Mouse (Mus musculus) lung, postnatal 0 days (tissue): ENCODE measurements at regions not wholly inside any gene's neighbourhood (a gene's known extent, or its start where the extent isn't known, plus 50 kb on each side); places are given as distances from the start of the nearest gene placed in this dataset.

Source experiments
- CTCF ChIP-seq: IDR thresholded peaks from 2 replicates; pipeline ENCODE4 v1.5.1; 2016; ENCODE audit warnings: antibody characterized with exemption, mild to moderate bottlenecking
- EP300 ChIP-seq: IDR thresholded peaks from 2 replicates; pipeline ENCODE4 v1.6.1; 2016; ENCODE audit warnings: antibody characterized with exemption, mild to moderate bottlenecking, control low read depth

DNA sequence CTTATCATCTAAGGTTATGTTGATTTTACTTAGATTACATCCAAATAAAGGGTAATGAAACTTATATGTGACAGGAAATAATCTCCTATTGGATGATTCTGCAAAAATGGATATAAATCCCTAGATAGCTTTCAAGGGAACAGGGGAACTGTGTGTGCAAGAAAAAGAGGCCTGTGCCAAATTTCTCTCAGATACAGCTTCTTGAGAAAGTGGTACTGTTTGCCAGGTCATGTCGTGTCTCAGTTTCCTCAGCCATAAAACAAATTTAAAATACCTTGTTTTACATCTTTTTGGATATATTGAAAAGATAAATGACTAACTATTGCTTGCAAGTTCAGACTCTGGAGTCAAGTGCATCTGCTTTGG, 470.3 kb downstream of the Cenpc1 start:
- TF ChIP-seq CTCF: no peak
- no peak for TF ChIP-seq EP300
